Mouse (Mus musculus) G1E (cell line): ENCODE measurements at regions not wholly inside any gene's neighbourhood (a gene's known extent, or its start where the extent isn't known, plus 50 kb on each side); places are given as distances from the start of the nearest gene placed in this dataset.

Source experiments
- CTCF ChIP-seq: IDR thresholded peaks from 2 replicates; pipeline ENCODE4 v1.5.1; 2012; ENCODE audit warnings: low read depth, low read length, inconsistent platforms, mixed read lengths
- GATA1 ChIP-seq: IDR thresholded peaks from 2 replicates; pipeline ENCODE4 v1.6.1; 2012; ENCODE audit warnings: borderline replicate concordance, low read length, inconsistent platforms, mixed read lengths
- GATA2 ChIP-seq: IDR thresholded peaks from 2 replicates; pipeline ENCODE4 v1.6.1; 2012; ENCODE audit warnings: low read depth, low read length, inconsistent platforms, borderline replicate concordance
- POLR2AphosphoS5 ChIP-seq: IDR thresholded peaks from 2 replicates; pipeline ENCODE4 v1.6.1; 2012; ENCODE audit warnings: low read depth, low read length, inconsistent platforms; ENCODE audit not compliant: insufficient replicate concordance
- TAL1 ChIP-seq: conservative IDR thresholded peaks from 2 replicates; pipeline ENCODE4 v1.6.1; 2012; ENCODE audit warnings: low read depth, low read length, inconsistent platforms, mixed read lengths

GRCm38 (mm10) chr8:89219156-89219555 lies 175.2 kb upstream of the Sall1 start:
- TF ChIP-seq CTCF: no peak
- no peak for TF ChIP-seq GATA1
- no peak for TF ChIP-seq POLR2AphosphoS5
- no peak for TF ChIP-seq TAL1
- no peak for TF ChIP-seq GATA2
